Mouse (Mus musculus) MEL-GATA-1-ER (cell line): ENCODE measurements around the gene Tmem179b.
A peak's percentile ranks its signal among the peaks of the same experiment; 100 is the strongest.

ENCODE experiments used
- DNase-seq: peaks from one replicate; pipeline ENCODE4 v3.0.0-alpha.2; 2012; ENCODE audit warnings: low read depth; ENCODE audit errors: extremely low read depth

Tmem179b gene

DNA sequence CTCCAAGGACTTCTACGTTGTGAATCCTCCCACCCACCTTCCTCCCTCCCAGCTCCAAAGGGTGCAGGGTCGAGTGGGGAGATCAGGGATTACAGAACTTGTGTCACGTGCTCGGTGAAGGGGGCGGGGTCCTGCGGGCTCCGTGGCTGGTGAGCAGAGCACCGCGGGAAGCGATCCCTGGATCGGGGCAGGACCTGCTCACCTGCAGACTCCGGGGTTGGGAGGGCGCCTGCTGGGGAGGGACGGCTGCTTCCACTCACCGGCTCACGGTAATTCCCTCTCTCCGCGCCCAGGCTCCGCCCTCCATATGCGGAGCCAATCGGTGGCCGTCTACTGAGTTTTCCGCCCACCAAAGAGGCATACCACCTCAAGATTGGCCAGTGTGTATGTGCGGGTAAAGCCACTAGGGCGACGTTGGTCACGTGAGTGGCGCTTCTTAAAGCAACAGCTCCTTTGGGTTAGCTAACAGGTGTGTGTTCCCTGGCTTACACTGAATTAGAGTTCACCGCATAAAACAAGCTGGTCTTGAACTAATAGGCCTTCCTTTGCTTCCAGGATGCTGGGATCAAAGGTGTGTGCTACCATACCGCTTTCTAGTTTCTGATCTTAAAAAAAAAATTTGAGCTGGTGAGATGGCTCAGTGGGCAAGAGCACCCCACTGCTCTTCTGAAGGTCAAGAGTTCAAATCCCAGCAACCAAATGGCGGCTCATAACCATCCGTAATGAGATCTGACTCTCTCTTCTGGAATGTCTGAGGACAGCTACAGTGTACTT, 11.9 kb upstream of the Tmem179b start, which contains the start of gene Taf6l:
Taf6l (minus strand) TSS at position 410 of the 774 bp plus-strand sequence.
- peak; percentile 96 for DNase-seq

DNA sequence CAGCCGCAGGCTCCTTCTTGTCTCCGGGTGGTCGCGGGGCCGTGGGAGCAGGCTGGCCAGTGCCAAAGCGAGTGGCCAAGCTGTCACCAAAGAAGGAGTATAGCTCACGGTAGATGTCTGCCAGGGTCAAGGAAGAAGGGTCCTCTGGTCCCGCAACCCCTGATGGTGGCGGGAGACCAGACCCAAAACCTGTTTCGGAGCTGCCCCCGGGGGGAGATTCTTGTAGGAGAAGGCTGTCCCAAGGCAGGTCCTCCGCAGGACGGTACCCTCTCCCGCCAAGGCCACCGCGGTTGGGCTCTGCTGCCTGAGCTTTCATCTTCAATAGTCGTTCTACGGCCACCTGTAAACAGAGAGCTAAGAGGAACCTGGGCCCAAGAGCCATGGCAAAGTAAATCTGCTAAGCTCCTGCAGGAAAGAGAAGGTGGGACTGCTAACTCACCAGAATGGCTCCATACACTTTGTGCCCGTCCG, 719 bp upstream of the Tmem179b start:
- no peak for DNase-seq

DNA sequence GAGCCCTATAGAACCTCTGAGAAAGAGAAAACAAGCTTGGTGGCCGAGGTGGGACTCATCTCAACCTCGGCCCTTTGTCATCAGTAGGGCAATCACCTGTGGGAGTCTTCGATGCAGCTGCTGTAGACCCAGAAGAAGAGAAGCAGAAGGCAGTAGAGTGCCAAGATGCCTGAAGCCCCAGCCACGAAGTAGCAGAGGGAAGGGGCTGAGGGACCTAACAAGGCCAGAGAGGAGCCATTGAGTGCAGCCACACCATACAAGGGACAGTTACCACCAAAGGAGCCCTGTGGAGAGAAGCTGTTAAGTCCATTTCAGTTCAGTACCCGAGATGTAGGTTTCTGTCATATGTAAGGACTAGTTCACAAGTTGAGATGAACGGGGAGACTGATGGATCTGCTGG, 858 bp downstream of the Tmem179b start:
- DNase-seq, result no peak

DNA sequence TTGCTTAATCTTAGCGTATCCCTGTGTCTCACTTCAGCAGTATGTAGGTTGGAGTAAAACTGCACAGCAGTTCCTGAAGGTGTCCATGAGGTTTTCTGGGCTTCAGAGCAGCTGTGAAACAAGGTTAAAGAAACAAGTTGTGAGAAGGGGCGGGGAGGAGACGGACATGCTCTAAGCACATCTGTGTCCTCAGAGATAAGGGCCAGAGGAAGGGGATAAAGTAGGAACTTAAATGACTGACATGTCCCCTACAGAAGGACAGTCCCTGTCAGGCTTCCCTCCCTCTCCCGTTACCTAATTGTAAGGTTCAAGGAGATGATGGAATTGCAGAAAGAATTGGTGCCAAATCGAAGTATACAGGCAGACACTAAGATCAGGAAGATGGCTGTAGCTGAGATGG, 1.3 kb downstream of the Tmem179b start:
- DNase-seq, result peak; percentile 84

DNA sequence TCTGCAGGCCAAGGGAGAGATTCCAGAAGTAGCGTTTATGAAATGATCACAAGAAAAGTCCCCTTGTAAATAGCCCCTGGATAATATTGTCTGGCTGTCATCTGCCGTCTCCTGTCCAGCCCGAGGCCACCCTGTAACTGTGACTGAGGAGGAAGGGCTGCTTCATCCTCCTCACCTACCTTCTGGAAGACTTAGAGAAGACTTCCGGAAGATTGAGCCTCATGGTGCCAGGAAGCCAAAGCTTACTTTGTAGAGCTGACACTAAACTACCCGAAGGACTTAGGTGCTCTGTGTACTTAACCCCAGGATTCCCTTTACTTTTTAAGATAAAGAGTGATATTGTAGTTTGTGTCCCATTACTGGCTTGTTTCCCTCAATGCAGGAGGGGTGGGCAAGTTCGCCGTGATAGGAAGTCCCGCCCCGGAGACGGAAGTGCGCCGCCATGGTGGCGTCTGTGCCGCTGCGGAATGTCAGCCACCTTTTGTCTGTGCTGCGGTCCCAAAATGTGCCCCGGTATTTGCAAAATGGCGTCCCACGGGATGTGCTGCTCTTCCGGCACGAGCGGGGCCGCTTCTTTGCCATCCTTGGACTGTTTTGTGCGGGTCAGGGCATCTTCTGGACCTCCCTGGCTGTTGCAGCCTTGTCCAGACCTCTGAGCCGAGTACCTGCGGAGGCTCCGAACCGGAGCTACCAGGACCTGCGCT, 3.5 kb downstream of the Tmem179b start, which contains the start of gene Tmem223:
Tmem223 (plus strand) TSS at position 430 of the 704 bp plus-strand sequence.
- no peak for DNase-seq

DNA sequence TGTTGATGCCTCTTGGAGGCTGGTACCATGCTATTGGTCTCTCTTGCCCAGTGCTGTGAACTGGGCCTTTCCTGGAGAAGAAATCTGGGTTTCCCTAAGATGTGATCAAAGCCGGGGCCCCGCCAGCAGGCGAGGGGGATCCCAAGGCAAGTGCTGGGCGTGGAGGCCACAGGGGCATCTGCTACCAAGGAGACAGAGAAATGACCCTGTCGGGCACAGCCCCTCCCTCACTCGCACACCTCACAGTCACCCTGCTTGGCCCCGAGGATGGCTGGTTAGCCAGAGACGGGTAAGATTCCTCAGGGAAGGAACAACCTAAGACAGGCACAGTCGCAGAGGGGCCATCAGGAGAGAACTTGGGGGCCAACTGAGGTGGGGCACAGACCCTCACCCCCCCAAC, 8.7 kb downstream of the Tmem179b start:
- no peak for DNase-seq

DNA sequence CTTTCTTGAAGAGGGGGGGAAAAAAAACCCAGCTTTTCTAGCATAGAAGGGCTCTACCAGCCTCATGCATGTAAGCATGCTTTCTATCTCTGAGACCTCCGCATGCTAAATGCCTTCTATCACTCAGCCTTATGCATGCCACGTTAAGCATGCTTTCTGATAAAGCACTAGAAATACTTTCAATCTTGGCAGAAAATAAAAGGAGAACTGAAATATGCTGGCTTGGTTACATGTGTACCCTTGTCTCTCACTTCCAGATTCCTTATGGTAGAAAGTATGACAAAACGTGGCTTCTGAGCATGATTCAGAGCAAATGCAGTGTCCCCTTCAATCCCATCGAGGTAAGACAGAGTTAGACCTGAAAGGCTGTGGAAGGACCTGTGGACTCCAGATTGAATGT, 11.0 kb downstream of the Tmem179b start:
- DNase-seq, result no peak

DNA sequence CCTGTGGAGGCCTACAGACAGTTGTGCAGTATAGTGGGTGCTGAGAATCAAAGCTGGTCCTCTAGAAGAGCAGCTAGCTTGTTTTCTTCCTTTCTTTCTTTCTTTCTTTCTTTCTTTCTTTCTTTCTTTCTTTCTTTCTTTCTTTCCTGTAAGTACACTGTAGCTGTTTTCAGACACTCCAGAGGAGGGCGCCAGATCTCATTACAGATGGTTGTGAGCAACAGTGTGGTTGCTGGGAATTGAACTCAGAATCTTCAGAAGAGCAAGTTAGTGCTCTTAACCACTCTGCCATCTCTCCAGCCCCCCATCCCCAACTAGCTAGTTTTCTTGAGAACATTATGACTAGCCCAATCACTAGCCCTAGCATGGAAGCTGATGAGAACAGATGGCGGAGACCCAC, 13.5 kb downstream of the Tmem179b start:
- DNase-seq, result no peak

DNA sequence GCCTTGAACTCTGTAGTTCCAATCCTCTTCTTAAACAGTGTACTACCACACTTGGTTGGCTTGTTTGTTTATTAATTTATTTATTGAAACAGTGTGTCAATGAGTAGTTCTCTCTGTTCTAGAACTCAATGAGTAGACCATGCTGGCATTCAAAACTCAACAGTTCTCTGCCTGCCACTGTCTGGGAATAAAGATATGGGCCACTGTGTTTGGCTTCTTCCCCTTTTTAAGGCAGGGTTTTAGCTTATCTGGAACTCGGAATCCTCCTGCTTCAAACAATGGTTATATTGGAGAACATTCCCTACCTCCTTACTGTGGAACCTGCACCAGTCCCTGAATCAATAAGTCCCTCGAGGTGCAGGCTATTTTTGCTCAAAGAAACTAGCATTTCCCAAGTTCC, 15.4 kb downstream of the Tmem179b start:
- DNase-seq, result peak; percentile 87

DNA sequence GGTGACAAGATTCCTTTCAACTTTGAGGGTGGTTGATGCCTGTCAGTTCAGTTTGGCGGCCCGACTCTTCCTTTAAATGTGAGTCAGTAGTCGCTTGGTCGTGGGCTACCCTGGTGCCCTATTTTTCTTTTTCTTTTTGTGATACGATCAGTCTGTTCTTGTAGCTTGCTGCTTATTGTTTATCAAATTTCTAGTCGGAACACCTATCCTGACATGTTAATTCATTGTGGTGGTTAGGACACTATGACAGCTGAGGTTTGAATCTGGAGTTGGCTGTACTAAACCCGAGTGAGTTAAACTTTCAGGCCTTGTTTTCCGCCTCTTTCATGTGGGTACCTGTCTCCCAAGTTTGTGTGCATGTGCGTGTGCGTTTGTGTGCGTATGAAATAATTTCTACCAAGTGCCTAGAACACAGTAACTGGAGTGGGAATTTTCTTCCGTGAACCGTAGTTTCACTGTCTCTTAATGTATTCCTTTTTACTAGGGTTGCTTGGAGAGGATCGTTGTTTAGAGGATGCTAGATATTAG, 16.7 kb downstream of the Tmem179b start:
- no peak for DNase-seq

DNA sequence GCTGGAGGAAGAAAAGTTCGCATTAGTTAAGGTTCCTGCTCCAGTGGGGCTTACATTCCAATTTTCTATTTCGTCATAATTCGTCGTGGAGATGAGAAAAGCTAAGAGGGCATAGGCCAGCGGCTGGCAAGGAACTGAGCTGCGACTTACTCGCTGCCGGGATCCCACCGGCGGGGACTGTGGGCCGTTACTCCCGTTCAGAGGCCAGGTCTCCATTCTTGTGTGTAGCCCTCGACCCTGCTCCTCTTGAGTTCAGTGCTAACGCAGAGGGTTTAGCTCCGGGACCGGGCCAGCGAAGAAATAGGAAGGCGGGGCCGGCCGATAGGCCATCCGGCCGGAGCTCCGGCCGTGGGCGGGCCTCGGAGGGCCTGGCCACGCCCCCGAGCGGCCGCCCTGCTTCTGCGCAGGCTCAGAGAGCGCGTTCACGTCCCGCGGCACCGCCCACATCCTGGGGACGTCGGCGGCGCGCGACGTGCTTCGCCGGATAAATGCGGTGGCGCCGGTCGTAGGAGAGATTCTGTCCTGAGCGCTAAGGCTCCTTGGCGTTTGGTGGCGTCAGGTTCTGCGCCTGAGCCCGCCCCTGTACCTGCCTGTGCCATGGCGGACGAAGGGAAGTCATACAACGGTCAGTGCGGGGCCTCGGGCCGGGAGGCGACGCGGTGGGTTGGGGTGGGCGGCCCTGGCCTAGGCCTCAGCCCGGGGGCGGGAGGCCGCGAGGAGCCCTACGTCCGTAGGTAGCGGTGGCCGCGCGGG, 17.5 kb downstream of the Tmem179b start, which contains the start of gene Nxf1:
Nxf1 (plus strand) TSS at position 439 of the 753 bp plus-strand sequence.
- peak; percentile 70 for DNase-seq

DNA sequence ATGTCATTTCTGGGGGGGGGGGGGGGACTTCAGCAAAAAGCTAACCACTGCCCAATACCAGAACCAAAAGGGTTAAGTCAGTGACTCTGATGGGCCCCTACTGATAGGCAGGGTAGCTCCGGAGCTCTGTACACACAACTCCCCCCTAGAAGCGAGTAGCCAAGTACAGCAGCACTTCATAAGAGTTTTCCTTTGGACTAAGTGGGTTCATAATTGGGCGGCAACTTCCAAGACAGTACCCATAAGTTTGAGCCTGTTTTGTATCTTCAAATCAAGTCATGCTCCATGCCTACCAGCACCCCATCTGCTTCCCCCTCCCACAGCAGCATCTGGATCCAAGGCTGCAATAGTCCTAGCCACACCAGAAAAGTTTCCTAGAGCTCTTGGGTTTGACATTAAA, 18.6 kb downstream of the Tmem179b start:
- no peak for DNase-seq

DNA sequence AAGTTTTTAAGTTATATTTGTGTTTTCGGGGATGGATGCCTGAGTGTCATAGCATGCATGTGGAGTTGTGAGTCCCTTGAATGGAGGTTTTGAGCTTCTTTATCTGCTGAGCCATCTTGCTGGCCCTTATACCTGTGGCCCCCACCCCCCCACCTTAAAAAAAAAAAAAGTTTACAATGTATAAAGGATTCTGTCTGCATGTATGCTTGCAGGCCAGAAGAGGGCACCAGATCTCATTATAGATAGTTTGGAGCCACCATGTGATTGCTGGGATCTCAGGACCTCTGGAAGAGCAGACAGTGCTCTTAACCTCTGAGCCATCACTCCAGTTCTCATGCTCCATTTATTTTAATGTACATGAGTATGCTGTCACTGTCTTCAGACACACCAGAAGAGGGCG, 26.9 kb downstream of the Tmem179b start:
- no peak for DNase-seq

DNA sequence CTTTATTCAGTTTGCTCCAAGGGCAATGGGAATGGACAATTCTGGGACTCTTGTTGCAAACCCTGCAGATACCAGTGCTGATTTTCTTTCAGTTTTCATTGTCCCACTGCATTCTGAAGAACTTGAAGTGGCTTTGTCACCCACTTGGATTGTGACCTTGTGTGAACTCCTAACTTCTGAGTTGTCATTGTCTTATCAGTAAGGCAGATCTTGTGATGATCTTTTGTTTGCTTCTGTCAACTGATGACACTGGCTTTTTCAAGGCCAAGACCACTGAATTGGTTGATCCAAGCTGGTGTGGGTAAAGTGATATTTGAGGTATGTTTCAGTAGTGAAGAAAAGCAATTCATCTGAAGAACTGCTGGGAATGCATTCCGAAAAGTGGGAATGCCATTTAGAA, 28.9 kb downstream of the Tmem179b start:
- no peak for DNase-seq

DNA sequence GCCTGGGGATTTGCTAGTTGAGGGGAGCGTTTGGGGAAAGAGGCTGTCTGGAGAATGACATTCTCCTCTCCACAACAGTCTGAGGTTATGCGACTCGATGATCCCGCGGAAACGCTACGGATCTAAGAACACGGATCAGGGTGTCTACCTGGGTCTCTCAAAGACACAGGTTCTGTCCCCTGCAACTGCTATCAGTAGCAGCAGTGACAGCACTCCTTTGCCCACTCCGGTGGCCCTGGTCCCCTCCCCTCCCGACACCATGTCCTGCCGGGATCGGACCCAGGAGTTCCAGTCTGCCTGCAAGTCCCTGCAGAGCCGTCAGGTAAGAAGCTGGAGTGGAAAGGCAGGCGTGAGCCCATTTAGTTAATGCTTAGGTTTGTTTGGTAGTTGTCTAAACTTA, 32.1 kb downstream of the Tmem179b start:
- no peak for DNase-seq

DNA sequence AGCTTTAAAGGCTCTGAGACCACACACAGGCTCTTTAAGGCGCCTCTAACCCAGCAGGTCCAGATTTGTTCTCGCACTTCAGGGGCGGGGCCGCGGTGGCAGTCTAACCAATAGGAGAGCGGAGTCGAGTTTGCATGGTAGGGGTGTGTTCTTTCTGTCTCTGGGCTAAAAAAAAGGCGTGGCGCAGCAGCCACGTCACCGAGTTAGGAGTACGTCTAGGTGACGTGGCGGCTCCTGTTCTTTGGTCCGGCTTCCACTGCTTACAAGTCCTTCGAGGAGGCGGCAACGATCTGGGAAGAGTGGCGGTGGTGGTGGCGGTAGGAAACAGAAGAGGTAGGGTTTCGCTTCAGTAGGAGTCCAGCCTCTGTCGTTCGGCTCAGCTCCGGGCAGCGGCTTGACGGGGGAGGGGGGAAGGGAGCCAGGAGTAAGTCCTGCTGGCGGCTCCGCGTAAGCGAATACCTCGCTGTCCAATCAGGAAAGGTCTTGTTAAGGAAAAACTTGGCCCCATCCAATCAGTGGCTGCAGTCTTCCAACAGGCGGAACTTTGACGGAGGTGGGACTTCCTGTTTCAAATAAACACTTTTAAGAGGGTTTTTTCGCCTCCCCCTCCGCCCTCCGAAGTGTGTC, 32.9 kb downstream of the Tmem179b start, which contains the start of gene Stx5a:
Stx5a (plus strand) TSS at position 171 of the 627 bp plus-strand sequence.
- DNase-seq, result peak; percentile 99

DNA sequence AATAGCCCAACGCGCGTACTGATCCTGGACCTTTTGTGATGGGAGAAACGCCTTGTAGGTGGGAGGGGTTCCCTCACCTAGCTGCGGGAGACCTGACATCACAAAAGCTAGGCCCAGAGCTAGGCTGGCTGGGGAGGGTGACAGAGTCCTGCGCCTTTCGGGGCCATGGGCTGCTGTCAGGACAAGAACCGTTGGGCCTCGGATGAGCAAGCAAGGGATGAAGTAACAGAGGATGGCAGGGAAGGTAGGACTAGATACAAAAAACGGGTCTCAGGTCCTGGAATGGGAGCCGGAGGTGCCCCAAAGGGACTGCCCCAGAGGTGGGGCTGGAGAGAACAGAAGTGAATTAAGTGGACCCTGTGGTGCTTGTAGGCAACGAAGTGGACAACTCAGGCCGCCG, 33.7 kb downstream of the Tmem179b start, which contains the start of gene 1700092M07Rik:
1700092M07Rik (plus strand) TSS at position 116 of the 400 bp plus-strand sequence.
- DNase-seq, result no peak

DNA sequence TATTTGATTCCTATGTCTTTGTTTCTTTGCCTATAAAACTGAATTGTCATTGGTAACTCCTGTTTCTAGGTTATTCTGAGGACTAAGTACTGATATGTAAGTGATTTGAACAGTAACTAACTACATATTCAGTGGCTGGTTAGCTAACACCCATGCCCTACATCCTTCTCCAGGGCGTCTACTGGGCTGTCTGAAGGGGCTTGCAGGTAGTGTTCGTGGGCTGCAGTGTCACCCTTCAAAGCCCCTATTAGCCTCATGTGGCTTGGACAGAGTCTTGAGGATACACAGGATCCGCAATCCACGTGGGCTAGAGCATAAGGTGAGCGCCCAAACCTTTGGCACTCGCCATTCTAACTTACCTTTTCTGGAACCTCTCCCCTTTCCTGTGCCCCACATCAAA, 34.6 kb downstream of the Tmem179b start:
- DNase-seq, result no peak

DNA sequence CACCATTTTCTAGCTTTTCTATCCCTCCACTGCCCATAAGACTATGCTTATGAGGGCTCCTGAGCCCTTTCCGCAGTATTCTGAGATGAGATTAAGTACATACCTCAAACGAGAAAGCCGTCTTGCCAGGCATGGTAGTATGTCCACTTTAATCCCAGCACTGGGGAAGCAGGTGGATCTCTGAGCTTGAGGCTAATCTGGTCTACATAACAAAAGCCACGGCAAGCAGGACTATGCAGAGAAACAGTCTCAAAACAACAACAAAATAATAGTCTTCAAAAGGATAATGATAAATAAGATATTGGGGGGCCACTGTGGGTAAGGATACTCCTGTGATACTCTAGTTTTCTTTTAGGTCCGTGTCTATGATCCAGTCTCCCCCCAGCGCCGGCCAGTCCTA, 35.4 kb downstream of the Tmem179b start:
- no peak for DNase-seq

DNA sequence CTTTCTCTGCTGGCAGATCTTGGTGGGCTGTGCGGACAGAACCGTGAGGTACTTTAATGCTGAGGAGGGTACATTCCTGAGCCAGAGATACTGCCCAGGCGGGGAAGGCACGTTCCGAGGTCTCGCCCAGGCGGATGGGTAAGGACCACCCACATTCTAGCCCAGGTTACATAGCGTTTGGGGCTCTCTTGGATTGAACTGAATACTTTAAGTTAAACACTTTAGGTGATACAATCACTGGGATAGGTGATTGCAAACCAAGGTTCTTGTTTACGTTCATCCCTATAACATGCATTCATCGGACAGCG, 38.2 kb downstream of the Tmem179b start:
- no peak for DNase-seq
